Mouse (Mus musculus): ENCODE data around the gene Kbtbd12. TPM values are rescaled to one million over a fixed set of nuclear protein-coding genes. Genes with fewer than 3 reads are reported as not detected.

The Kbtbd12 gene
- polyA plus RNA-seq, 1 experiment: 0.19 TPM

GRCm38 (mm10) chr6:88639372-88639920 lies 1.7 kb upstream of the Kbtbd12 start:
- Histone ChIP-seq H3K27ac (ENCODE audit: insufficient read depth, low read length) (no peak overlapping the region), H3K36me3 (ENCODE audit: control insufficient read depth, insufficient read depth, low read length) (no peaks in the 10 kb centered on the region), H3K4me3 (ENCODE audit: extremely low read depth, insufficient read depth, insufficient read length) (no peak overlapping the region), H3K4me1 (ENCODE audit: control insufficient read depth, insufficient read depth, insufficient read length) (no peaks in the 10 kb centered on the region), H3K27me3 (ENCODE audit: control insufficient read depth, insufficient read depth, low read length) (no peaks in the 10 kb centered on the region)
- WGBS: 59% methylated on average over 6 of the region's 6 CpGs
- DNase-seq (ENCODE audit: low read depth in 1 of 2, low spot score in 2 of 2): no peak
- no peak for TF ChIP-seq POLR2A (IDR thresholded peaks at IDR 0.05; ENCODE audit: low read depth, low read length)
- TF ChIP-seq CTCF (IDR thresholded peaks at IDR 0.05; ENCODE audit: extremely low read depth, insufficient read depth, insufficient read length, insufficient replicate concordance): no peak

GRCm38 (mm10) chr6:88638917-88639316 lies 1.2 kb upstream of the Kbtbd12 start:
- DNase-seq (ENCODE audit: low read depth in 1 of 2, low spot score in 2 of 2): no peak

GRCm38 (mm10) chr6:88635881-88636754 lies 1.6 kb downstream of the Kbtbd12 start:
- Histone ChIP-seq H3K4me1 (ENCODE audit: control insufficient read depth, insufficient read depth, insufficient read length) (no peaks in the 10 kb centered on the region), H3K27ac (ENCODE audit: insufficient read depth, low read length) (no peak overlapping the region; the same call in 1 of the 2 replicates), H3K36me3 (ENCODE audit: control insufficient read depth, insufficient read depth, low read length) (no peaks in the 10 kb centered on the region), H3K27me3 (ENCODE audit: control insufficient read depth, insufficient read depth, low read length) (no peaks in the 10 kb centered on the region), H3K4me3 (ENCODE audit: extremely low read depth, insufficient read depth, insufficient read length) (no peak overlapping the region)
- 75% methylated on average over 6 of the region's 6 CpGs for WGBS
- TF ChIP-seq CTCF (IDR thresholded peaks at IDR 0.05; ENCODE audit: extremely low read depth, insufficient read depth, insufficient read length, insufficient replicate concordance) (no peak), POLR2A (IDR thresholded peaks at IDR 0.05; ENCODE audit: low read depth, low read length) (no peak)
- no peak for DNase-seq (ENCODE audit: low read depth in 1 of 2, low spot score in 2 of 2)

More at GRCm38 (mm10) chr6:88638917-88639316, 1.2 kb upstream of the Kbtbd12 start:
- 64% methylated on average over 1 of the region's 1 CpGs for WGBS
- H3K36me3 ChIP-seq (ENCODE audit: control insufficient read depth, insufficient read depth, low read length): no peaks in the 10 kb centered on the region
- H3K4me1 ChIP-seq (ENCODE audit: control insufficient read depth, insufficient read depth, insufficient read length): no peaks in the 10 kb centered on the region
- no peaks in the 10 kb centered on the region for H3K27me3 ChIP-seq (ENCODE audit: control insufficient read depth, insufficient read depth, low read length)
- no peak for TF ChIP-seq POLR2A (IDR thresholded peaks at IDR 0.05; ENCODE audit: low read depth, low read length)
- no peak for TF ChIP-seq CTCF (IDR thresholded peaks at IDR 0.05; ENCODE audit: extremely low read depth, insufficient read depth, insufficient read length, insufficient replicate concordance)
- H3K27ac ChIP-seq (ENCODE audit: insufficient read depth, low read length): no peak overlapping the region
- no peak overlapping the region for H3K4me3 ChIP-seq (ENCODE audit: extremely low read depth, insufficient read depth, insufficient read length)

DNA sequence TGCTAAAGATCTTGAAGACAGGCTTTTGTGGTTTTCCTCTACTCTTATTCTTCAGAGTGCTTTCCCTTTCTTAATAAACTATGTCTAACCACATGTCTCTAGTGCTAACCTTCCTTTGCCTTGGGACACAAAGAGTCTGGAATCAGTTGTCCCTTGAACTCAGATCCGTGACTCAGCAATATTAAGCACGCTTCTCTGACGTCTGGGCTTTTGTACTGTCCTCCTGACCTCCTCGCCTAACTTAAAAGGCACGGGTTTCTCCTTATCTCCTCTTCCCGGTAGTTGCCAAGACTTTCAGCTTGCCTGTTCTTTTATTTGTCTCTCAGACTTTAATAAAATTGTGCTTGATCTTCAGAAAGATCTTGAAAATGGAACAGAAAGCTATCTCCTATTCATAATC lies 6.5 kb downstream of the Kbtbd12 start:
- H3K27ac ChIP-seq (ENCODE audit: insufficient read depth, low read length): no peak overlapping the region

GRCm38 (mm10) chr6:88630560-88630959 lies 7.2 kb downstream of the Kbtbd12 start:
- H3K27ac ChIP-seq (ENCODE audit: insufficient read depth, low read length): no peak overlapping the region
- H3K27me3 ChIP-seq (ENCODE audit: control insufficient read depth, insufficient read depth, low read length): peaks cover 5% of the 10 kb centered on the region; the same call in 1 of the 2 replicates
- TF ChIP-seq CTCF (IDR thresholded peaks at IDR 0.05; ENCODE audit: extremely low read depth, insufficient read depth, insufficient read length, insufficient replicate concordance): no peak
- TF ChIP-seq POLR2A (IDR thresholded peaks at IDR 0.05; ENCODE audit: low read depth, low read length): no peak
- 60% methylated on average over 5 of the region's 5 CpGs for WGBS
- H3K4me1 ChIP-seq (ENCODE audit: control insufficient read depth, insufficient read depth, insufficient read length): peaks cover 8% of the 10 kb centered on the region; the same call in 1 of the 2 replicates
- H3K36me3 ChIP-seq (ENCODE audit: control insufficient read depth, insufficient read depth, low read length): no peaks in the 10 kb centered on the region
- H3K4me3 ChIP-seq (ENCODE audit: extremely low read depth, insufficient read depth, insufficient read length): no peak overlapping the region
- DNase-seq (ENCODE audit: low read depth in 1 of 2, low spot score in 2 of 2): no peak

More for the DNA sequence above, 6.5 kb downstream of the Kbtbd12 start:
- TF ChIP-seq POLR2A (IDR thresholded peaks at IDR 0.05; ENCODE audit: low read depth, low read length) (no peak), CTCF (IDR thresholded peaks at IDR 0.05; ENCODE audit: extremely low read depth, insufficient read depth, insufficient read length, insufficient replicate concordance) (no peak)
- DNase-seq (ENCODE audit: low read depth in 1 of 2, low spot score in 2 of 2): no peak
- no peaks in the 10 kb centered on the region for H3K36me3 ChIP-seq (ENCODE audit: control insufficient read depth, insufficient read depth, low read length)
- WGBS: 31% methylated on average over 6 of the region's 6 CpGs
- H3K27me3 ChIP-seq (ENCODE audit: control insufficient read depth, insufficient read depth, low read length): peaks cover 5% of the 10 kb centered on the region; the same call in 1 of the 2 replicates
- H3K4me1 ChIP-seq (ENCODE audit: control insufficient read depth, insufficient read depth, insufficient read length): peaks cover 8% of the 10 kb centered on the region; the same call in 1 of the 2 replicates
- H3K4me3 ChIP-seq (ENCODE audit: extremely low read depth, insufficient read depth, insufficient read length): no peak overlapping the region

- peaks cover 5% of the 10 kb centered on the region; the same call in 1 of the 2 replicates for H3K27me3 ChIP-seq (ENCODE audit: control insufficient read depth, insufficient read depth, low read length)
- WGBS: 94% methylated on average over 2 of the region's 2 CpGs
- no peak for DNase-seq (ENCODE audit: low read depth in 1 of 2, low spot score in 2 of 2)
These were observed 7.9 kb downstream of the Kbtbd12 start for GRCm38 (mm10) chr6:88629821-88630220.

More at GRCm38 (mm10) chr6:88629821-88630220, 7.9 kb downstream of the Kbtbd12 start:
- Histone ChIP-seq H3K4me1 (ENCODE audit: control insufficient read depth, insufficient read depth, insufficient read length) (peaks cover 8% of the 10 kb centered on the region; the same call in 1 of the 2 replicates), H3K27ac (ENCODE audit: insufficient read depth, low read length) (no peak overlapping the region), H3K36me3 (ENCODE audit: control insufficient read depth, insufficient read depth, low read length) (no peaks in the 10 kb centered on the region), H3K4me3 (ENCODE audit: extremely low read depth, insufficient read depth, insufficient read length) (no peak overlapping the region)
- TF ChIP-seq CTCF (IDR thresholded peaks at IDR 0.05; ENCODE audit: extremely low read depth, insufficient read depth, insufficient read length, insufficient replicate concordance) (no peak), POLR2A (IDR thresholded peaks at IDR 0.05; ENCODE audit: low read depth, low read length) (no peak)
